Mouse (Mus musculus) embryonic fibroblast, embryonic 13.5 days (primary cell): ENCODE data around the gene Pex3. TPM values are rescaled to one million over a fixed set of nuclear protein-coding genes. Genes with fewer than 3 reads are reported as not detected.
A peak's percentile ranks its signal among the peaks of the same experiment; 100 is the strongest.

Experiments used
- H3K27ac ChIP-seq: 2 replicates; pipeline ENCODE4 v1.5.1; 2012; ENCODE audit warnings: low read length, control low read depth, inconsistent platforms; ENCODE audit not compliant: insufficient read depth
- H3K4me1 ChIP-seq: 2 replicates; pipeline ENCODE4 v1.6.1; 2011; ENCODE audit warnings: low read length; ENCODE audit not compliant: control insufficient read depth, insufficient read depth
- H3K4me3 ChIP-seq: 2 replicates; pipeline ENCODE4 v1.5.1; 2011; ENCODE audit warnings: mild to moderate bottlenecking, control low read depth, low read length; ENCODE audit not compliant: insufficient read depth
- CTCF ChIP-seq: IDR thresholded peaks from 2 replicates; pipeline ENCODE4 v1.5.1; 2011; ENCODE audit warnings: mild to moderate bottlenecking, control low read depth, low read length, moderate library complexity, borderline replicate concordance; ENCODE audit not compliant: insufficient read depth
- POLR2A ChIP-seq: IDR thresholded peaks from 2 replicates; pipeline ENCODE4 v1.6.1; 2011; ENCODE audit warnings: low read depth, mild to moderate bottlenecking, control low read depth, low read length, moderate library complexity
- polyA plus RNA-seq: library from polyadenylated mRNA; stranded (reverse); fragments of >200 nt; gene quantifications from 2 replicates; pipeline ENCODE4 v1.2.4, GENCODE M21; 2011; ENCODE audit warnings: low read depth; ENCODE audit not compliant: missing spikeins, insufficient read length

Pex3 gene
- 24.3 and 25.5 TPM in 2 replicates for polyA plus RNA-seq

- TF ChIP-seq POLR2A (peak; percentile 67), CTCF (no peak)
Measured at GRCm38 (mm10) chr10:13552646-13553497, at the start of gene Pex3, which contains the start of gene Adat2. TSS of gene Pex3 (minus strand) at chr10:13553142. TSS of gene Adat2 (plus strand) at chr10:13552894.

DNA sequence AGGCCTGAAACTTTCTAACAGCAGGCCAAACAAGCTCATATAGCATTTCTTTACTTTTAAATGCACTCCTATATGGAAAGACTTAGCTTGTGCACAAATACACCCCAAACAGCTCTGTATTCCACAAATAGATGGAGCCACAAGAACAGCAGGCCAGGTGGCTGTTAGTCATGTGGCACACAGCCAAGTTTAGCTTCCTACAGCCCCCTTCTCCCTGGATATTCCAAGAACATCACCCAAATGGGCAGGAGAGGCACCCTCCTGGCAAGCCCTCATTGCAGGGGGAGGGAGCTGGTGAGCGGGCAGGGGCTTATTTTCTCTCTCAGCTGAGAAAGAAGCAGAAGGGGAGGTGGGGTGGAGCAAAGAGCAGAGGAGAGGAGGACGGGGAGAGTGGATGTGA, 48.0 kb upstream of the Pex3 start:
- Histone ChIP-seq H3K4me3 (no peak overlapping the region), H3K4me1 (peaks cover 2% of the 10 kb centered on the region; the same call in 1 of the 2 replicates), H3K27ac (no peak overlapping the region)
- TF ChIP-seq POLR2A (no peak), CTCF (no peak)

More at GRCm38 (mm10) chr10:13552646-13553497, at the start of gene Pex3, which contains the start of gene Adat2:
- H3K27ac ChIP-seq, result no peak within 1 kb of the TSS
- no peaks in the 10 kb centered on the region for H3K4me1 ChIP-seq
- peak within 1 kb of the TSS; percentile 67 for H3K4me3 ChIP-seq

GRCm38 (mm10) chr10:13597491-13597890, 44.5 kb upstream of the Pex3 start:
- peaks cover 4% of the 10 kb centered on the region for H3K4me1 ChIP-seq
- H3K4me3 ChIP-seq, result no peak overlapping the region
- TF ChIP-seq POLR2A, result no peak
- no peak for TF ChIP-seq CTCF
- H3K27ac ChIP-seq, result no peak overlapping the region

DNA sequence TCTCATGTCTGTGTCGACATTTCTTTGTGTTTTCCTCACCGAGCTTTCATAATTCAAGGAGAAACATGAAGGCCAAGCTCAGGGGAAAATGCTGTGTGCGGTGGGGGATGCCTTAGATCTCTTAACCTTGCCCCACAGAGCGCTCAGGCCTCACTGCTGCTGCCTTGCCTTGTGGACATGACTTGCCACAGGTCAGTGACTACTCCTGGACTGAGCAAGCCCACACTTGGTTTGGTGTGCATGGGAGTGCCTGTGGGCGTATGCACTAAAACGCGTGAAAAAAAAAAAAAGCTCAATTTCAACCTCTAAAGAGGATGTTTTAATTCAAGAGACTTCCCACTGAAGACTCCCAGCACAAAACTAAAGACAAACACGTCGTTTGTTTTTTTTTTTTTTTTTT, 43.9 kb upstream of the Pex3 start:
- TF ChIP-seq CTCF (no peak), POLR2A (no peak)
- Histone ChIP-seq H3K4me1 (peaks cover 4% of the 10 kb centered on the region), H3K27ac (no peak overlapping the region), H3K4me3 (no peak overlapping the region)

DNA sequence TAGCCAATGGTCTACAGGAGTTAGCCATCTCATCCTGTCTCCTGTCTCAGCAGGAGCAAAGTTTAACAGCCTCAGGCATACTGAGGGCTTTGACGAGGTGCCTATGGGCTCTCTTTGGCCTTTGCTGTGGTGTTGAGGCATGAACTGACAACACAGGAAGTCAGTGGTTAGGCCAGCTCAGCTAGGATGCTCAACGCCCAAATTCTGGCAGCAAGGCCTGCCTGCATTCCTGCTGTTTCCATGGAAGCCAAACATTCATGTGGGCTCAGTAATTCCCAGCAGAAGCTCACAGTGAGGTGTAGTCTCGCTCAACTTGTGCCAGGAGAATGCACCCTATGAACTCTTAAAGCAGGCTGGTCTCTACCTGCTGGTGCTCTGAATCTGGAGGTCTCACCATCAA, 43.1 kb upstream of the Pex3 start:
- H3K27ac ChIP-seq, result peak overlapping the region; percentile 78
- H3K4me1 ChIP-seq, result peaks cover 4% of the 10 kb centered on the region
- no peak for TF ChIP-seq POLR2A
- TF ChIP-seq CTCF, result no peak
- H3K4me3 ChIP-seq, result no peak overlapping the region

- Histone ChIP-seq H3K27ac (no peak overlapping the region), H3K4me1 (peaks cover 4% of the 10 kb centered on the region), H3K4me3 (no peak overlapping the region)
- TF ChIP-seq POLR2A, result no peak
- TF ChIP-seq CTCF, result no peak
Measured at GRCm38 (mm10) chr10:13593529-13593928, 40.6 kb upstream of the Pex3 start.

DNA sequence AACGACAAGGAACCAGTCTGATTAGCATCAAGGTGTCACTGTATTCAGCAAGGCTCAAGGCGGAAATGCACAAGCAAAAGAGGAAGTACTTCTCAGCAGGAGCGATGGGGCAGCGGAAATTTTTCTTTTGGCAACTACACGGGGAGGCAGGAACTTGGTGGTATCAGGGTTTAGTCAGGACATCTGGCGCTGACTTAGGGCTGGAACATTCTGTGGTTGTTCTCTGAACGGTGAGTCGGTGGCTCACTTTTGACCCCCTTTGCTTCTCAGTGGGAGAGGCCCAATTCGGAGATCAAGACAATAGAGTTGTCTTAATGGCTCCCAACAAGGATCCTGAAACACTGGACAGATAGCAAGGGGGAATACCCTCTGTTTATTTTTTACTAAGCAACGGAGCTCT, 39.3 kb upstream of the Pex3 start:
- no peak for TF ChIP-seq POLR2A
- TF ChIP-seq CTCF, result no peak
- Histone ChIP-seq H3K27ac (no peak overlapping the region), H3K4me1 (peaks cover 4% of the 10 kb centered on the region), H3K4me3 (no peak overlapping the region)

GRCm38 (mm10) chr10:13587914-13588313, 35.0 kb upstream of the Pex3 start:
- no peak overlapping the region for H3K4me3 ChIP-seq
- no peak overlapping the region for H3K27ac ChIP-seq
- TF ChIP-seq CTCF, result no peak
- TF ChIP-seq POLR2A, result no peak
- H3K4me1 ChIP-seq, result no peaks in the 10 kb centered on the region; the same call in 1 of the 2 replicates

DNA sequence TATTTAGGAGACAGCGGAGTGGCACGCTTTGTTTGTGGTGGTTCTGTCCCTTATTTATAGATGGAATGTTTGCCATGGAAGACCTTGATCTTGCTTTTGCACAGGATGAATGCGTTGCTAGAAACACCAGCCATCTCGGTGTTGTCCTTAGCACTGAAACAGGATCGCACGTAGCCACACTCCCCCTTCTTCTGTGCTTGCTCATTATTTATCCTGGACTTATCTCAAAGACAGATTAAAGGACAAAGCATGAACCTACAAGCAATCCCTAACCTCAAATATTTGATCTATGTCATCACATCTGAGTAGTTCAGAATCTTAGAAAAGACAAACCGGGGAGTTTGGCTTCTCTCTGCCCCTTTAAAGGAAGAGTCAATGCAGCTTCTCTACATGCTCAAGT, 24.2 kb upstream of the Pex3 start:
- no peak for TF ChIP-seq POLR2A
- TF ChIP-seq CTCF, result no peak
- Histone ChIP-seq H3K4me1 (peaks cover 10% of the 10 kb centered on the region), H3K27ac (peak overlapping the region; percentile 28; the same call in 1 of the 2 replicates), H3K4me3 (no peak overlapping the region)

DNA sequence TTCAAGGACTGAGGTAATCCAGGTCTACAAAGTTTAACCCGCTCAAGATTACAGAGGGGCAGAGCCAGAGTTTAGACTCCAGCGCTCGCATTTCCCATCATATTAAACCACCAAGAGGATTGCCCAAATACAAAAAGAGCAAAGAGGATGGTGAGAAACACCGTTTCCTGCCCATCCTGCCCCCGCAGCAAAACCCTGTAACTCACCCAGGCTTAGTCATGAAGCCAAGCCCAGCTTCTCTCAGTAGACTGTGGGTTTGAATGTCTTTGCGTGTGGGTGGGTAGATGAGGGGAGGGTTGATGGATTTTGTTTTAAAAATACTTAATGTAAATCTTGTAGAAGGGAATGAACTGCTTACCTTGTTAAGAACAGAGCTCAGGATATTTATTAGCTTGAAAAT, 19.5 kb upstream of the Pex3 start:
- peaks cover 10% of the 10 kb centered on the region for H3K4me1 ChIP-seq
- H3K27ac ChIP-seq, result peak overlapping the region; percentile 50
- H3K4me3 ChIP-seq, result no peak overlapping the region
- TF ChIP-seq POLR2A (no peak), CTCF (no peak)
